Mouse (Mus musculus): ENCODE measurements around the gene Arhgef25.
"Not testable (repeated sequence)": the region's sequence is repeated elsewhere in the genome, so short reads cannot be mapped to it uniquely, and the experiment has no call there.

Gene Arhgef25

DNA sequence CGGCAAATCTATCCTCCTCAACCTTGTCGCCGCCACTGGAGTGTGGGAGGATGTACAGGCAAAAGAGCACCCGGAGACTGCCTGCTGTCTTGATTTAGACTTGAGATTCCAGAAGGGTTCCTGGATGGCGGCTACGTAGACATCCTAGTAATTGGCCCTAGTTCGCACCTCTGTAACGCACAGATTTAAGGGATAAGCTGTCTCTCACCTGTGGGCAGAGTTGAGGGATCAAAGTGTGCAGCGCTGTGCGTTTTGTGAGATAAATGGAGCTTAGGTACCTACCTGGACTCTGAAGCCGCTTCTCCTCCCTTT, 23.5 kb downstream of the Arhgef25 start:
- DNase-seq (ENCODE audit: low spot score in 2 of 2), result no peak

GRCm38 (mm10) chr10:127165654-127166403, 24.1 kb downstream of the Arhgef25 start:
- DNase-seq (ENCODE audit: low spot score in 2 of 2), result peak in 1 of 2 experiments; percentile 41

GRCm38 (mm10) chr10:127165354-127165653, 24.6 kb downstream of the Arhgef25 start:
- peak in 1 of 2 experiments; percentile 33 for DNase-seq (ENCODE audit: low spot score in 2 of 2)

DNA sequence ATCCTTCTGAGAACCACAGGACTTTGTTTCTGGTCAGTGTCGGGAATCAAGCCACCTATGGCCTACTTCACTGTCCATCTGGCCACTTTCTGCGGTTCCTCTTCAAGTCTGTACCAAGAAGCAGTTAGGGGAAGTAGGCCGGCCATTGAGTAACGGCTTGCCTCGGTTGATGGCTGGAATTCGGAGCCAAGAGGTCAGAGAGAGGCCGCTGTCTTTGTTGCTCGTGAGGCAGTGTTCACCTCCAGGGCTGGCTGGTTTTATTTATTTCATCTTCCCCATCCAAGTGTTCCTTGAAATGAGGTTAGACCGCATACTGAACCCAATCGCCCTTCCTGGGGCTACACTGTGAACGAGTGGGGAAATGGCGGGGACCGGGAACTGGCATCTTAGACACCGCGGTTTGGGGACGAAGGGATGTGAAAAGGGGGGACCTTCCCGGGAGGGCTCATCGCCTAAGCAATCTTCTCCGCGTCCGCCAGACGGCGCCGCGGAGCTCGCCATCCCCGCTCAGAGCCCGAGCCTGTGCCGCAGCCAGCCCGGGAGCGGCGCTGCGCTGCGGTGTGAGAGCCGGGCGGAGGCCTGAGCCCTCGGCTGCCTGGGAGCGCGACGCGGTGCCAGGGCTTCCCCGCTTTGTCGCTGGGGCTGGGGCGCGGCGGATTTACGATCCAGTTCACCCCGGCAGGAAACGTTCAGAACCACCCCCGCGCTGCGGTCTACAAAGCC, 25.1 kb downstream of the Arhgef25 start, which contains the start of gene B4galnt1:
Gene B4galnt1 (plus strand): TSS at position 595 of the 723 bp plus-strand sequence.
- DNase-seq (ENCODE audit: low spot score in 2 of 2), result peak; percentile 55 to 59

DNA sequence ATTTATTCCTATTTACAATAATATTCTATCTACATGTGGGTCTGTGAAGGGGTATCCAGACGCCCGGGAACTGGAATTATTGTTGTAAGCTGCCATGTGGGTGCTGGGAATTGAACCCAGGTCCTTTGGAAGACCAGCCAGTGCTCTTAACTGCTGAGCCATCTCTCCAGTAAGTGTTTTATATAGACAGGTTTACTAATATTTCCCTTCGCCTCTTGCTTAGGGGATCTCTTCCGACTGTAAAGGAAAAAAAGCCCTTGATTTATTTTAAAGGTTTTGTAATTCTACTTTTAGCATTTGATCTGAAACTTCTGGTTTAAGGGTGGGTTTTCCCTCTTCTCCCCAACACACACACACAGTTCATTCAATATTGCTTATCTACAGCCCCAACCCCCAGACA, 25.7 kb downstream of the Arhgef25 start:
- no peak for DNase-seq (ENCODE audit: low spot score in 2 of 2)

- DNase-seq (ENCODE audit: low spot score in 2 of 2), result not testable (repeated sequence)
These were observed 27.1 kb downstream of the Arhgef25 start for GRCm38 (mm10) chr10:127162771-127163261.

- DNase-seq (ENCODE audit: low spot score in 2 of 2), result no peak
These were observed 29.2 kb downstream of the Arhgef25 start for GRCm38 (mm10) chr10:127160728-127161127.

DNA sequence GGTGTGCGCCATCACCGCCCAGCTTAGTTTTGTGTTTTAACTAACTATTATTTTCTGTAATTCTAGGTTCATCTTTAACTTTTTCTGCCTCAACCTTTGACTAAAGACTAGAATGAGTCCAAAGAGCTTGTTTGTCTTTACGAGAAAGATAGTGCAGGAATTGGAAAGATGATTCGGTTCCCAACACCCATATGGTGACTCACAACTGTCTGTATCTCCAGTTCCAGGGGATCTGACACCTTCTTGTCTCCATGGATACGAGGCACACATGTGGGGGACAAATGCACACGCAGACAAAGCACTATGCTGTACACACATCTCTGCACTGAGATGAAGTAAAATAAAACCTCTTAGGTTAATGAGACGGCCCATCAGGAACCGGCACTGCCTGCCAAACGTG, 29.8 kb downstream of the Arhgef25 start:
- DNase-seq (ENCODE audit: low spot score in 2 of 2), result no peak

- no peak for DNase-seq (ENCODE audit: low spot score in 2 of 2)
These were observed 31.4 kb downstream of the Arhgef25 start for GRCm38 (mm10) chr10:127158471-127158870.

- no peak for DNase-seq (ENCODE audit: low spot score in 2 of 2)
These were observed 33.4 kb downstream of the Arhgef25 start for GRCm38 (mm10) chr10:127156511-127156910.

GRCm38 (mm10) chr10:127156089-127156488, 33.8 kb downstream of the Arhgef25 start:
- no peak for DNase-seq (ENCODE audit: low spot score in 2 of 2)

- no peak for DNase-seq (ENCODE audit: low spot score in 2 of 2)
These were observed 35.2 kb downstream of the Arhgef25 start for GRCm38 (mm10) chr10:127154652-127155051.

DNA sequence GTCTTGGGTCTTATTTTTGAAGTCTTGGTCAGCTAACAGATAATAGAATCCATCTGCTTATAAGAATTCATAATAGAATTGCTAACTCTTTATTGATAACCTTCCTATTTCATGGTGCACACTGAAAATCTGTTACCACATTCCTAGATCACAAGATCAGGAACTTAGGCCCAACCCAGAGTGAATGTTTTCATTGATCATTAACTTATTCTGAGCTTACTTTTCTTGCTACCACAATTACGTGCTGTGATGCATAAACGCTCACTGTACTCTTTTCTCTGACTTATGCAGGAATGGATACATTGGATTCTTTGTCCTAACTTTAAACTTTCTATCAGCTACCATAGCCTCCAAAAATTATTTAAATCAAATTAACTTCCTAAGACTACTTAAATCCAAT, 35.6 kb downstream of the Arhgef25 start:
- no peak for DNase-seq (ENCODE audit: low spot score in 2 of 2)

- no peak for DNase-seq (ENCODE audit: low spot score in 2 of 2)
These were observed 36.6 kb downstream of the Arhgef25 start for GRCm38 (mm10) chr10:127153323-127153722.

DNA sequence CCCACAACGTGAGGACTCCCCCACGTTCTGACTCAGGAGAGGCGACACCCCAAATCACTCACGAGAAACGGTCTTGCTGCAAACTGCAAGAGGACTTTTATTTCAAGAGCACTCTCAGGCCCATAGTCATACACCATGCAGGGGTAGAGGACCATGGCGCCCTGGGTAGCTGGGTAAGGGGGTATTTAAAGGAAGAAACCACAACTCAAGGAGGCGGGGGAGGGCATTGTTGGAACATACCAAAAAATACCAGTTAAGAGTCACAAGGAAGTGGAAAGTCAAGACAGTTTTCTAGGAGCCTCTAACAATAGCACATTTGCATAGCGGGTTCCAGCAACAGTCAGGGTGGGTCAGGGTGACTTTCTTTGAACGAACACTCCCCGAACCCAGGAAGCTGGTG, 37.3 kb downstream of the Arhgef25 start:
- DNase-seq (ENCODE audit: low spot score in 2 of 2), result not testable (repeated sequence)

DNA sequence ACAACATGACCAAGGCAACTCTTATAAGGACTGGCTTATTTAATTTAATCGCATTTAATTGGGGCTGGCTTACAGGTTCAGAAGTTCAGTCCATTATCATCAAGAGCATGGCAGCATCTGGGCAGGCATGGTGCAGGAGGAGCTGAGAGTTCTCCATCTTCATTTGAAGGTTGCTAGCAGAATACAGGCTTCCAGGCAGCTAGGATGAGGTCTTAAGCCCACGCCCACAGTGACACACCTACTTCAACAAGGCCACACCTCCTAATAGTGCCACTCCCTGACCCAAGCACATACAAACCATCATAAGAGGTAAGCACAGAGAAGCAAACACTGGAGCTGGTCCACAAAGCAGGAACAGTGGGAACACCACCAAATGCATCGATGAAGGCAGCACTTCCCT, 38.6 kb downstream of the Arhgef25 start:
- DNase-seq (ENCODE audit: low spot score in 2 of 2), result not testable (repeated sequence)

GRCm38 (mm10) chr10:127150471-127150872, 39.4 kb downstream of the Arhgef25 start:
- no peak for DNase-seq (ENCODE audit: low spot score in 2 of 2)

DNA sequence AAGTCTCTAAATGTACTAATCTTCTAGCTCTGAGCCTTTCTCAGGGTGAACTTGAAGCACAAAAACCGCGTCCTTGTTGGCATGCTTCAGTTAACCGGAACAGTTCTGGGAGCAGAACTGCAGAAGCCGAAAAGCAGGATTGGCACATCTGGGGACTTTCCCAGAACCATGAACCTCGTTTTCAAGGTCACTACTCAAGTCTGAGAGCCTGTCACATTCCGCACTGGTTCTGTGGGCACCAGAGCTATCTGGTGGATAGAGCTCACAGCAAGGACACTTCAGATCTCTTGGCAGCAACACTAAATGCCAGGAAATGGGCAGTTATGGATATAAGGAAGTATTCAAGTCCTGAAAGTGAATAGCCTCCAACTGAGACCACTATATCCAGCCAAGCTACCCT, 42.7 kb downstream of the Arhgef25 start:
- no peak for DNase-seq (ENCODE audit: low spot score in 2 of 2)

- DNase-seq (ENCODE audit: low spot score in 2 of 2), result no peak
These were observed 44.6 kb downstream of the Arhgef25 start for GRCm38 (mm10) chr10:127145303-127145702.

GRCm38 (mm10) chr10:127144536-127144935, 45.3 kb downstream of the Arhgef25 start:
- no peak for DNase-seq (ENCODE audit: low spot score in 2 of 2)

- DNase-seq (ENCODE audit: low spot score in 2 of 2), result no peak
These were observed 46.7 kb downstream of the Arhgef25 start for GRCm38 (mm10) chr10:127143228-127143627.

- DNase-seq (ENCODE audit: low spot score in 2 of 2), result no peak
These were observed 48.4 kb downstream of the Arhgef25 start for GRCm38 (mm10) chr10:127141500-127141899.

GRCm38 (mm10) chr10:127140971-127141370, 48.9 kb downstream of the Arhgef25 start:
- DNase-seq (ENCODE audit: low spot score in 2 of 2), result no peak
